Mouse (Mus musculus) hindbrain, embryonic 15.5 days (tissue): ENCODE results near the gene Sfrp4. TPM values are rescaled to one million over a fixed set of nuclear protein-coding genes. Genes with fewer than 3 reads are reported as not detected.
"Not testable (repeated sequence)": the region's sequence is repeated elsewhere in the genome, so short reads cannot be mapped to it uniquely, and the experiment has no call there.

Experiments used
- ATAC-seq: fragments of 200-750 bp; cut with Nextera tagmentation; 2 replicates; pipeline ENCODE4 v1.8.0; 2017; ENCODE audit warnings: low read depth, moderate number of reproducible peaks, moderate TSS enrichment; ENCODE audit not compliant: low FRiP score
- H3K27ac ChIP-seq: fragments of 300-500 bp; sonication (generic); replicated peaks from 2 replicates; pipeline ENCODE4 v1.5.1; 2015; ENCODE audit warnings: mild to moderate bottlenecking, inconsistent platforms
- H3K27me3 ChIP-seq: fragments of 300-500 bp; sonication (generic); 2 replicates; pipeline ENCODE4 v1.6.1; 2015; ENCODE audit warnings: control low read depth, inconsistent platforms
- H3K36me3 ChIP-seq: fragments of 300-500 bp; sonication (generic); 2 replicates; pipeline ENCODE4 v1.6.1; 2015; ENCODE audit warnings: control low read depth, inconsistent platforms
- H3K4me1 ChIP-seq: fragments of 300-500 bp; sonication (generic); replicated peaks from 2 replicates; pipeline ENCODE4 v1.6.1; 2015; ENCODE audit warnings: control low read depth, inconsistent platforms
- H3K4me2 ChIP-seq: fragments of 300-500 bp; sonication (generic); 2 replicates; pipeline ENCODE4 v1.6.1; 2015; ENCODE audit warnings: moderate library complexity, mild to moderate bottlenecking, inconsistent platforms
- H3K4me3 ChIP-seq: fragments of 300-500 bp; sonication (generic); 2 replicates; pipeline ENCODE4 v1.5.1; 2015; ENCODE audit warnings: mild to moderate bottlenecking, inconsistent platforms
- H3K9ac ChIP-seq: fragments of 300-500 bp; sonication (generic); 2 replicates; pipeline ENCODE4 v1.6.1; 2015; ENCODE audit warnings: inconsistent platforms
- H3K9me3 ChIP-seq: fragments of 300-500 bp; sonication (generic); 2 replicates; pipeline ENCODE4 v1.6.1; 2016; ENCODE audit warnings: control low read depth, inconsistent platforms
- WGBS: fragments of 180-500 bp; shearing (Covaris S2); methylation state at CpG from one replicate; pipeline ENCODE4 v1.1.7; 2015; 5-methylcytosine and 5-hydroxymethylcytosine counted together
- polyA plus RNA-seq: library from polyadenylated mRNA; unstranded; fragments of >200 nt; fragmentation: Nextera tagmentation; extraction: Ambion mirVana; gene quantifications from 2 replicates; pipeline ENCODE4 v1.2.1, GENCODE M21; 2015

The Sfrp4 gene
- polyA plus RNA-seq = 3.1 and 4.9 TPM in 2 replicates

GRCm38 (mm10) chr13:19622573-19623227, at the start of gene Sfrp4:
Sfrp4 (plus strand) TSS chr13:19623104.
- H3K36me3 ChIP-seq = no peaks in the 10 kb centered on the region
- WGBS = 3% methylated on average over 25 of the region's 25 CpGs
- H3K4me2 ChIP-seq = peak within 1 kb of the TSS; percentile 63
- no peaks in the 10 kb centered on the region; the same call in 1 of the 2 replicates for H3K27me3 ChIP-seq
- no peak within 1 kb of the TSS for H3K27ac ChIP-seq
- peak within 1 kb of the TSS; percentile 45 for H3K4me3 ChIP-seq
- peaks cover 30% of the 10 kb centered on the region for H3K4me1 ChIP-seq
- H3K9ac ChIP-seq = peak within 1 kb of the TSS; percentile 51
- peak; percentile 71 for ATAC-seq
- no peaks in the 10 kb centered on the region for H3K9me3 ChIP-seq

DNA sequence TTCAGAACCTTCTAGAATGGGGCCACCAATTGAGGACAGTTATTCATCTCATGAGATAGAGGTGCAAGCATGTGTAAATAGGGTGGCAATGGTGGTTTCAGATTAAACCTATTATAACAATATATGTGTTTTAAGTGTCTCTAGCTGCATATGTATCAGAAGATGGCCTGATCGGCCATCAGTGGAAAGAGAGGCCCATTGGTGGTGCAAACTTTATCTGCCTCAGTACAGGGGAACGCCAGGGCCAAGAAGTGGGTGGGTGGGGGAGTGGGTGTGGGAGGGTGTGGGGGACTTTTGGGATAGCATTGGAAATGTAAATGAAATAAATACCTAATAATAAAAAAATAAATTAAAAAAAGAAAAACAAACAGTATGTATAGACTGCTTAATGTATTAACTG, 48.2 kb upstream of the Sfrp4 start:
- 98% methylated on average over 2 of the region's 2 CpGs for WGBS
- not testable (repeated sequence) for H3K4me3 ChIP-seq, H3K36me3 ChIP-seq

DNA sequence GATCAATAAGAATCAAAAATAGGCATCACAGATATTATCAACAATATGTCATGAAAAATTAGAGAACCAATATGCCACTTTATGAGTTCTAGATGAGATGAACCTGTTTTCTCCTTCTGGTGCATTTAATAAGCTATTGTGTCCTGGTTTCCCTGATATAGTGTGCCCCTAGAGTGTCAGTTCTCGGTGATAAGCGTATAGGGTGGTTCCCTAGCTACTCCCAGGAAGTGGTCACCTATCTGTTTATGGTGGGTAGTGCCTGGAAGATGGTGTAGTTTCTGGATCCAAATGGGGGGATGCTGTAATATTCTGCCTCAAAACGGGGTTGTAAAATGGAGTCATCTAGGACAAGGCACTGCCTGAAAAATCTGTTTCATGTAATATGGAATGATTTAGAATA, 47.0 kb upstream of the Sfrp4 start:
- Histone ChIP-seq H3K4me2 (no peak overlapping the region), H3K27ac (no peak overlapping the region), H3K4me3 (no peak overlapping the region), H3K27me3 (no peaks in the 10 kb centered on the region), H3K36me3 (no peaks in the 10 kb centered on the region), H3K9ac (no peak overlapping the region), H3K9me3 (no peaks in the 10 kb centered on the region), H3K4me1 (no peaks in the 10 kb centered on the region)
- no peak for ATAC-seq
- 90% methylated on average over 3 of the region's 3 CpGs for whole genome bisulfite sequencing

More for the DNA sequence above, 48.2 kb upstream of the Sfrp4 start:
- ATAC-seq, H3K4me1 ChIP-seq, H3K4me2 ChIP-seq, H3K9me3 ChIP-seq, H3K27ac ChIP-seq, H3K27me3 ChIP-seq, H3K9ac ChIP-seq: not testable (repeated sequence)

GRCm38 (mm10) chr13:19590996-19591759, 31.7 kb upstream of the Sfrp4 start:
- no peak overlapping the region for H3K4me3 ChIP-seq
- no peak overlapping the region for H3K4me2 ChIP-seq
- H3K27me3 ChIP-seq = no peaks in the 10 kb centered on the region
- ATAC-seq = no peak
- H3K36me3 ChIP-seq = peaks cover 3% of the 10 kb centered on the region; the same call in 1 of the 2 replicates
- no peak overlapping the region for H3K27ac ChIP-seq
- H3K9ac ChIP-seq = no peak overlapping the region
- no peaks in the 10 kb centered on the region for H3K9me3 ChIP-seq
- 89% methylated on average over 3 of the region's 3 CpGs for WGBS
- no peaks in the 10 kb centered on the region for H3K4me1 ChIP-seq

DNA sequence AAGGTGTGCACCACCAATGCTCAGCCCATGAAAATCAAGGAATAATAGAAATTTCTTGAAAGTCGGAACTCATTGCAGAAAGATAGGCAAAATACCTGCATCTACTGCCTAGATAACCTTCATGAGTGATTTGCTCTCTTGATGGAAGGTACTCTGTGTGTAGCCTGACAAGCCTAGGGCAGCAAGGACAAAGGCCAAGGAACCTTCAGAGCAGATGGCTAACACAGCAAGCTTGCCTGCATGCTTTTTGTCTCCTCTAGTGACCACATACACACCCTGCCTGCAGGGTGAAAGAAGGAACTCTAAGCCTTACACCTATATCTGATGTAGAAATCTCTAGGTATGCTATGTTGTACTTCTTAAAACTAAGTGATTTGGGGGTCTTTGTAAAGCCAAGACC, 27.8 kb upstream of the Sfrp4 start:
- Histone ChIP-seq H3K36me3 (peaks cover 3% of the 10 kb centered on the region; the same call in 1 of the 2 replicates), H3K9ac (no peak overlapping the region), H3K27me3 (no peaks in the 10 kb centered on the region), H3K9me3 (no peaks in the 10 kb centered on the region), H3K4me3 (no peak overlapping the region), H3K27ac (no peak overlapping the region), H3K4me2 (no peak overlapping the region), H3K4me1 (no peaks in the 10 kb centered on the region)
- 95% methylated on average over 1 of the region's 1 CpGs for WGBS
- ATAC-seq = no peak

DNA sequence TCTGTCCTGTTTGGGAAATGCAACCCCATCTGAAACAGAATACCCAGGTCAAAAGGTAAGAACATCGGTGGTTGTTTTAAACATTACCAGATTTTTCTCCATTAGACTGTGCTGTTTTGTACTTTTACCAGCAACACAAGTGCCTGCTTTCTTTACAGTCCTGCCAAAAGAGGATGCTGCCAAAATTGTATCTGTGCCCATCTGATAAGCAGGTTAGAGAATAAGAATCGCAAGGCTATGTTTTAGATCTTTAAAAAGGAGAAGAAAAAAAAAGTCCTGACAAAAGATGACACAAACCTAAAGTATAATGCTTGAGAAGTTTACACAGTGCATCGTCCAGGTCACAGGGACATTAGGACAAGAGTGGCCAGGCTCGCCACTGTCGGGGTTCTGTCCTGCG, 23.7 kb upstream of the Sfrp4 start:
- H3K4me3 ChIP-seq = no peak overlapping the region
- H3K27me3 ChIP-seq = no peaks in the 10 kb centered on the region
- 89% methylated on average over 6 of the region's 6 CpGs for WGBS
- H3K27ac ChIP-seq = no peak overlapping the region
- ATAC-seq = no peak
- H3K4me2 ChIP-seq = no peak overlapping the region
- H3K36me3 ChIP-seq = no peaks in the 10 kb centered on the region
- H3K9me3 ChIP-seq = no peaks in the 10 kb centered on the region
- no peak overlapping the region for H3K9ac ChIP-seq
- no peaks in the 10 kb centered on the region for H3K4me1 ChIP-seq

DNA sequence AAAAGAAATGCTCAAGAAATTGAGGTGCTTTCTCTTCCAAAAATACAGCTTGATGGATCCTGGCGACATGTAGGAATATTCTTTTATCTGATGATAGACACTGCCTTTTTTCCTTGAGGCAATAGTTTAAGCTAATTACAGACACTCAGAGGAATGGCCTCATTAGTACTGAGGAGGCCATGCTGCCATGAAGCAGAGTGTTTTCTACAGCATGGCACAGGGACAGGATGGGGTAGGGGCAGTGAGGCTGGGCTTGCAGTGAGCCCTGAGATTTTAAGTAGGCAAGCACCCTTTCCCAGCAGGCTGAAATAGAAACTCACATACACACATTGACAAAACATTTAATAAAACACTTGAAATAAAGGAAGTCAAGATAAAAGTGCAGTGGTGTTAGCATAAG, 20.4 kb upstream of the Sfrp4 start:
- Histone ChIP-seq H3K4me2 (no peak overlapping the region), H3K27ac (no peak overlapping the region), H3K4me3 (no peak overlapping the region), H3K36me3 (no peaks in the 10 kb centered on the region), H3K9me3 (no peaks in the 10 kb centered on the region), H3K27me3 (no peaks in the 10 kb centered on the region), H3K4me1 (no peaks in the 10 kb centered on the region), H3K9ac (no peak overlapping the region)
- 81% methylated on average over 1 of the region's 1 CpGs for WGBS
- no peak for ATAC-seq

- no peaks in the 10 kb centered on the region for H3K36me3 ChIP-seq
Measured at GRCm38 (mm10) chr13:19603719-19604118, 19.2 kb upstream of the Sfrp4 start.

GRCm38 (mm10) chr13:19604916-19605315, 18.0 kb upstream of the Sfrp4 start:
- Histone ChIP-seq H3K27me3 (no peaks in the 10 kb centered on the region), H3K4me1 (no peaks in the 10 kb centered on the region), H3K9me3 (no peaks in the 10 kb centered on the region), H3K4me3 (no peak overlapping the region), H3K4me2 (no peak overlapping the region), H3K36me3 (no peaks in the 10 kb centered on the region), H3K27ac (no peak overlapping the region), H3K9ac (no peak overlapping the region)
- ATAC-seq = no peak

More at GRCm38 (mm10) chr13:19603719-19604118, 19.2 kb upstream of the Sfrp4 start:
- Histone ChIP-seq H3K9me3 (no peaks in the 10 kb centered on the region), H3K27ac (no peak overlapping the region), H3K4me2 (no peak overlapping the region), H3K4me1 (no peaks in the 10 kb centered on the region), H3K9ac (no peak overlapping the region), H3K27me3 (no peaks in the 10 kb centered on the region), H3K4me3 (no peak overlapping the region)
- WGBS = 97% methylated on average over 1 of the region's 1 CpGs
- no peak for ATAC-seq

GRCm38 (mm10) chr13:19608120-19608519, 14.8 kb upstream of the Sfrp4 start:
- Histone ChIP-seq H3K4me3 (no peak overlapping the region), H3K27ac (no peak overlapping the region), H3K4me2 (no peak overlapping the region), H3K27me3 (no peaks in the 10 kb centered on the region), H3K9me3 (no peaks in the 10 kb centered on the region), H3K36me3 (no peaks in the 10 kb centered on the region), H3K4me1 (0 out of 2 replicates have a peak, but pooled peaks cover 6% of the 10 kb centered on the region), H3K9ac (no peak overlapping the region)
- no peak for ATAC-seq

GRCm38 (mm10) chr13:19612348-19612747, 10.6 kb upstream of the Sfrp4 start:
- Histone ChIP-seq H3K27ac (no peak overlapping the region), H3K4me1 (0 out of 2 replicates have a peak, but pooled peaks cover 6% of the 10 kb centered on the region), H3K27me3 (no peaks in the 10 kb centered on the region), H3K9me3 (no peaks in the 10 kb centered on the region), H3K4me2 (no peak overlapping the region), H3K36me3 (no peaks in the 10 kb centered on the region), H3K4me3 (no peak overlapping the region), H3K9ac (no peak overlapping the region)
- ATAC-seq = no peak; the same call in 1 of the 2 replicates
- WGBS = 17% methylated on average over 1 of the region's 1 CpGs

DNA sequence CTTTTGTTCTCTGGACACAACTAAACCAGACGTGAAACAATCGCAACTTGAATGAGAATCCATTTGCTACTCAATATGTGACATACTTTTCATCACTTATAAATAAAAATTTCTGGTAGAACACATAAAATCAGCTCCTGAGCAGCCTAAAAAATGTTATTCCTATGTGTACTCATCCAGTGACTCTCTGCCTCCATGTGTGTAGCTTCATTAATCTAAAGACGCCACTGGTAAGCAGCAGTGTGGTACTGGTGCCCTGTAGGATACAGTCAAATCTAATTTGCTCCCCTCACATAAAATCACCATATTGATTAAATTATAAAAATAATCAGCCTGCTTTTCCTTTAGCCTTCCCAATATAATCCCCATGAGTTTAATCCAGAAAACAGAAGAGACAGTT, 9.9 kb upstream of the Sfrp4 start:
- Histone ChIP-seq H3K9me3 (no peaks in the 10 kb centered on the region), H3K4me2 (no peak overlapping the region), H3K4me3 (no peak overlapping the region), H3K9ac (no peak overlapping the region), H3K36me3 (no peaks in the 10 kb centered on the region), H3K4me1 (peaks cover 8% of the 10 kb centered on the region), H3K27ac (no peak overlapping the region), H3K27me3 (no peaks in the 10 kb centered on the region)
- 35% methylated on average over 3 of the region's 3 CpGs for WGBS
- ATAC-seq = no peak
